Mouse (Mus musculus) mesoderm, embryonic 11.5 days (tissue): Measurements from ENCODE around the gene C1s2.
"Not testable (repeated sequence)": the region's sequence is repeated elsewhere in the genome, so short reads cannot be mapped to it uniquely, and the experiment has no call there.

Source experiments
- DNase-seq: peaks from one replicate; pipeline ENCODE4 v3.0.0-alpha.2; 2012; ENCODE audit warnings: low read depth, low spot score

C1s2 gene

GRCm38 (mm10) chr6:124640041-124640440 lies 4.2 kb upstream of the C1s2 start:
- DNase-seq = no peak

GRCm38 (mm10) chr6:124636858-124637460 lies 1.1 kb upstream of the C1s2 start:
- DNase-seq = not testable (repeated sequence)

DNA sequence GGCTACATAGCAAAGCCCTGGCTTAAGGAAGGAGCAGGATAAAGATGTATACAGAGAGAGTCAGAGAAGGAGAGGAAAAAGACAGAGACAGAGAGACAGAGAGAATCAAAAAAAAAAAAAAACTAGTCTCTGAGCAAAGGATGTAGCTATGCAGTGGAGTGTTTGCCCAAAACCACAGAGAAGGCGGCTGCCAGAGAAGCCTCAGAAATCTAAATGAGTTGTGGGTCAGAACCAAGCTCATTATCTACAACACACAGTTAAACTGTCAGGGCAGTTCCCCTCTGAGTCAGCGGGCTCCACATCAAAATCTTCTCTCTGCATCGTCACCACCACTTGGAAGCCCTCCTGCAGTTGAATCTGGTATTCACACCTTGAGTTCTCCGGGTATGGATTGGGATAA lies 5.1 kb downstream of the C1s2 start:
- no peak for DNase-seq

- not testable (repeated sequence) for DNase-seq
Measured at GRCm38 (mm10) chr6:124626184-124626583, 9.7 kb downstream of the C1s2 start.

GRCm38 (mm10) chr6:124625612-124626011 lies 10.3 kb downstream of the C1s2 start:
- no peak for DNase-seq

- DNase-seq = no peak
Measured at GRCm38 (mm10) chr6:124602031-124602430, 33.9 kb downstream of the C1s2 start.

- no peak for DNase-seq
Measured at GRCm38 (mm10) chr6:124593121-124593520, 42.8 kb downstream of the C1s2 start.

DNA sequence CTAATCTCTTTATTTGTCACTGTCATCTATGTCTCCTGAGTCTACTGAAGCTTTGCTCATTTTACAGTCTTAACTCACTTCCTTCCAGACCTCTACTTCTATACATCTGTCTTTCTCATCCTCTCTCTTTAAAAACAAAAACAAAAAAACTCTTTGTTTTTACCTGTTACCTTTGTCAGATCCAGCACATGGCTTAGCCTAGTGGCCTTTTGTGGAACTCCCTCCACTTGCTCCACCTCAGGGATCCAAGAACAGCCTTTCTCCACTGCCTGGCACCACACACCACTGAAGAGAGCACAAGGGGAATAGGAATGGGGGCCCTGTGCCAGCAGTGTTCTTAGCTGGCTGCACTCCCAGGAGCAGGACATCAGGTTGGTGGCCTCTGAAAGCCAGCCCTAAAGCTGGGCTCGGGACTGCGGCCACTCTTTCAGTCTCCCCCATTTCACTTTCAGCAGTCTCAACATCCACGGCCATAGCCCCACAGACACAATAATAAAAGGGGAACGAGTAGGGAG lies 43.6 kb downstream of the C1s2 start:
- DNase-seq = no peak

GRCm38 (mm10) chr6:124588771-124589170 lies 47.1 kb downstream of the C1s2 start:
- no peak for DNase-seq

- no peak for DNase-seq
Measured at GRCm38 (mm10) chr6:124586266-124586665, 49.6 kb downstream of the C1s2 start.

DNA sequence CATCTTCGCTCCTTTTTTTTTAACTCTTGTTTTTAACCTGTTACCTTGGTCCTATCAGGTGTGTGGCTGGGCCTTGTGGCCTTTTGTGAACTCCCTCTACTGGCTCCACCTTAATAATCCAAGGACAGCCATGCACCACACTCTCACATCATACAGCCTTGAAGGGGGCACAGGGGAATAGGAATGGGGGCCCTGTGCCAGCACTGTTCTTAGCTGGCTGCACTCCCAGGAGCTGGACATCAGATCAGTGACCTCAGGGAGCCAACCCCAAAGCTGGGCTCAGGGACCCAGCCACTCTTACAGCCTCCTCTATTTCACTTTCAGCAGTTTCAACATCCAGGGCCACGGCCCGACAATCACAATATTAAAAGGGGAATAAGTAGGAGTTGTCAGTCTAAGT lies 50.1 kb downstream of the C1s2 start:
- no peak for DNase-seq

GRCm38 (mm10) chr6:124584935-124585334 lies 51.0 kb downstream of the C1s2 start:
- DNase-seq = no peak

DNA sequence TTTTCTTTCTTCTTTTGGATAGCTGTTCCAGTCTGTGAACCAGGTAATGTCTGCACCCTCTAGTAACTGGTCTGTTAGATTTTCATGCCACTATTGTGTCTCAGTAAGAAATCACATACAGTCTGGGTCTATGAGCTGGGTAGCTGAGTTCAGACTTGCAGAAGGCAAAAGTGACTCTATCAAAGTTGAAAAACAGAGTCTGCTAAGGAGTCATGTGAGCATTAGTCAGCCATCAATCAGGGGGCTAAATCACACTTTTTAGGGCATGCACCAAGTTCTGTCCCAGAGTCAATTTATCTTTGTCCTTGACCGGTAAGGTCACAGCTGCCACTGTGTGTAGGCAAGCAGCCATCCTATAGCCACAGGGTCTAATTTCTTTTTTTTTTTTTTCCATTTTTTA lies 53.7 kb downstream of the C1s2 start:
- DNase-seq = no peak

DNA sequence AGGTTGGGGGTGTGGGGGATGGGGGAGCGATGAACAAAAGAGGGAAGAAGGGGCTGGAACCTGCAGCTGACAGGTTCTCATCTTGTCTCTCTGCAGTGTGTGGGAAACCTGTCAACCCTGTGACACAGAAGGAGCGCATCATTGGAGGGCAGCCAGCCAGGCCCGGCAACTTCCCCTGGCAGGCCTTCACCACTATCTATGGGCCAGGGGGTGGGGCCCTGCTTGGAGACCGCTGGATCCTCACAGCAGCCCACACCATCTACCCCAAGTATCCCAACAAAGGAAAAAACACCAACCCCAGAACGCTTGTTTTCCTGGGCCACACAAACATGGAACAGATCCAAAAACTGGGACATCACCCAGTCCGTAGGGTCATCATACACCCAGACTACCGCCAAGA lies 55.7 kb downstream of the C1s2 start:
- not testable (repeated sequence) for DNase-seq

DNA sequence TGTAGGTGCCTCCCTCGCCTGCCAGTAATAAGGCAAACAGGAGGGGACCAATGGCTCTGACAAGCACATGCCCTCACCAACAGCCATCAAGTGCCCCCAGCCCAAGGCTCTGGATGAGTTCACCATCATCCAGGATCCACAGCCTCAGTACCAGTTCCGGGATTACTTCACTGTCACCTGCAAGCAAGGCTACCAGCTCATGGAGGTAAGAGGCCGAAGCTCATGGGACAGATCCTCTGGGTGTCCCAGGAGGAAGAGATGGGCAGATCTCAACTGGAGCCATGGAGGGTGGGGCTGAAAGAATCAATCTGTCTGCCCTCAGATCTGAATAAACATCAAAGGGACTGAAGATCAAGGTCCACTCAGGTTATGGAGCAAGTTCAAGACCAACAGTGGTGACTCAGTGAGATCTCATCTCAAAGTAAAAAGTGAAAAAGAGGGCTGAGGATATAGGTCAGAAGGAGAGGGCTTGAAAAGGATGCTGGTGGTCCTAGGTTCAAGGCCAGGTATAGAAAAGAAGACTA lies 60.7 kb downstream of the C1s2 start:
- not testable (repeated sequence) for DNase-seq
